24 mouse cellular contexts compared by ENCODE assay signal in genomic region chr12:9921591-9922198, GRCm38 (mm10).
A peak's percentile ranks its signal among the peaks of the same experiment; 100 is the strongest.
DNase-seq lines count a peak whose midpoint lies in the region; ATAC-seq lines count a peak whose summit lies in the region.
"Had no signal": no experiment of that assay in that cellular context is flagged by ENCODE, and none has a peak within 500 bp of the region (broad histone marks: within the 10 kb centered on the region; RNA-seq: fewer than 3 reads in every experiment).

No protein-coding gene starts in this region.

- H3K4me3 ChIP-seq in intestine, embryonic 16.5 days (ENCODE audit: low read length) = no peak overlapping the region
- H3K4me3 ChIP-seq in hindbrain, embryonic 16.5 days (ENCODE audit: low read length) = no peak overlapping the region
- H3K4me3 ChIP-seq: forebrain, embryonic 10.5 days; hindbrain, embryonic 12.5 days; layer of hippocampus, adult 2 months; limb, embryonic 10.5 days; liver, embryonic 15.5 days; lung, embryonic 15.5 days; megakaryocyte, embryonic 14.5 days; midbrain, embryonic 13.5 days had no signal

- WGBS in intestine, embryonic 16.5 days = 80% methylated on average over 2 of the region's 2 CpGs
- WGBS in hindbrain, embryonic 16.5 days = 94% methylated on average over 2 of the region's 2 CpGs

- H3K27me3 ChIP-seq in intestine, embryonic 16.5 days (replicated peaks; ENCODE audit: control insufficient read depth, insufficient read depth, low read length) = no peaks in the 10 kb centered on the region
- H3K27me3 ChIP-seq in hindbrain, embryonic 16.5 days (replicated peaks; ENCODE audit: control insufficient read depth, insufficient read depth, low read length) = no peaks in the 10 kb centered on the region
- H3K27me3 ChIP-seq: hindbrain, embryonic 12.5 days; liver, embryonic 15.5 days; lung, embryonic 15.5 days; megakaryocyte, embryonic 14.5 days; midbrain, embryonic 13.5 days had no signal

- H3K36me3 ChIP-seq in intestine, embryonic 16.5 days (ENCODE audit: control insufficient read depth, insufficient read depth, low read length) = no peaks in the 10 kb centered on the region
- H3K36me3 ChIP-seq in hindbrain, embryonic 16.5 days (ENCODE audit: control insufficient read depth, insufficient read depth, low read length) = no peaks in the 10 kb centered on the region
- H3K36me3 ChIP-seq: forebrain, embryonic 10.5 days; hindbrain, embryonic 12.5 days; limb, embryonic 10.5 days; liver, embryonic 15.5 days; lung, embryonic 15.5 days; midbrain, embryonic 13.5 days had no signal

- no peak for ATAC-seq in intestine, embryonic 16.5 days
- ATAC-seq in hindbrain, embryonic 16.5 days = no peak
- ATAC-seq: forebrain, embryonic 16.5 days; inflammation-experienced regulatory T-cells, adult 6 months; midbrain, embryonic 13.5 days had no signal

- H3K27ac ChIP-seq in intestine, embryonic 16.5 days (ENCODE audit: low read length) = no peak overlapping the region
- H3K27ac ChIP-seq in hindbrain, embryonic 16.5 days (ENCODE audit: low read depth, low read length) = no peak overlapping the region
- H3K27ac ChIP-seq: forebrain, embryonic 10.5 days; hindbrain, embryonic 12.5 days; kidney, postnatal 0 days; layer of hippocampus, adult 2 months; limb, embryonic 10.5 days; liver, embryonic 15.5 days; lung, embryonic 15.5 days; midbrain, embryonic 13.5 days; stomach, postnatal 0 days had no signal

- peak; percentile 18 for DNase-seq in gastrocnemius, postnatal 25 days
- DNase-seq in gastrocnemius, postnatal 10 days = no peak
- peak; percentile 1 for DNase-seq in kidney, postnatal 14 days
- DNase-seq in kidney, postnatal 4 days = no peak
- peak; percentile 76 for DNase-seq in adipocyte (ENCODE audit: low spot score)
- DNase-seq: cerebellum, adult 11 months; cerebellum, postnatal 14 days; kidney, adult 2 months; liver; lung, postnatal 36 days had no signal

- no peaks in the 10 kb centered on the region for H3K4me1 ChIP-seq in intestine, embryonic 16.5 days (ENCODE audit: control insufficient read depth, insufficient read depth, low read length)
- H3K4me1 ChIP-seq in hindbrain, embryonic 16.5 days (ENCODE audit: control insufficient read depth, insufficient read depth, low read depth, low read length) = no peaks in the 10 kb centered on the region
- H3K4me1 ChIP-seq: forebrain, embryonic 10.5 days; hindbrain, embryonic 12.5 days; limb, embryonic 10.5 days; liver, embryonic 15.5 days; megakaryocyte, embryonic 14.5 days; midbrain, embryonic 13.5 days had no signal

- no peak overlapping the region for H3K4me2 ChIP-seq in intestine, embryonic 16.5 days (ENCODE audit: low read depth, low read length)
- no peak overlapping the region for H3K4me2 ChIP-seq in hindbrain, embryonic 16.5 days (ENCODE audit: low read length)
- H3K4me2 ChIP-seq: hindbrain, embryonic 12.5 days; liver, embryonic 15.5 days; lung, embryonic 15.5 days; midbrain, embryonic 13.5 days had no signal

- no peaks in the 10 kb centered on the region for H3K9me3 ChIP-seq in intestine, embryonic 16.5 days (ENCODE audit: control insufficient read depth, low read length)
- H3K9me3 ChIP-seq in hindbrain, embryonic 16.5 days (ENCODE audit: control insufficient read depth, low read length) = no peaks in the 10 kb centered on the region
- H3K9me3 ChIP-seq: forebrain, embryonic 10.5 days; hindbrain, embryonic 12.5 days; limb, embryonic 10.5 days; liver, embryonic 15.5 days; lung, embryonic 15.5 days; midbrain, embryonic 13.5 days had no signal

- H3K9ac ChIP-seq in intestine, embryonic 16.5 days (ENCODE audit: low read depth, low read length) = no peak overlapping the region
- H3K9ac ChIP-seq in hindbrain, embryonic 16.5 days (ENCODE audit: low read depth, low read length) = no peak overlapping the region
- H3K9ac ChIP-seq: hindbrain, embryonic 12.5 days; liver, embryonic 15.5 days; lung, embryonic 15.5 days; midbrain, embryonic 13.5 days had no signal

Comparison
In these comparisons a context has a peak if more than half of its experiments do, and no peak if none do; other contexts are left out.
1. DNase-seq: peak in gastrocnemius, postnatal 25 days (single experiment), kidney, postnatal 14 days (single experiment) and adipocyte (single experiment); none in gastrocnemius, postnatal 10 days (single experiment) and kidney, postnatal 4 days (0 of 2).